Mouse (Mus musculus) lung, postnatal 0 days (tissue): ENCODE results near the gene Ythdf2.

Source experiments
- CTCF ChIP-seq: IDR thresholded peaks from 2 replicates; pipeline ENCODE4 v1.5.1; 2016; ENCODE audit warnings: antibody characterized with exemption, mild to moderate bottlenecking
- EP300 ChIP-seq: IDR thresholded peaks from 2 replicates; pipeline ENCODE4 v1.6.1; 2016; ENCODE audit warnings: antibody characterized with exemption, mild to moderate bottlenecking, control low read depth

DNA sequence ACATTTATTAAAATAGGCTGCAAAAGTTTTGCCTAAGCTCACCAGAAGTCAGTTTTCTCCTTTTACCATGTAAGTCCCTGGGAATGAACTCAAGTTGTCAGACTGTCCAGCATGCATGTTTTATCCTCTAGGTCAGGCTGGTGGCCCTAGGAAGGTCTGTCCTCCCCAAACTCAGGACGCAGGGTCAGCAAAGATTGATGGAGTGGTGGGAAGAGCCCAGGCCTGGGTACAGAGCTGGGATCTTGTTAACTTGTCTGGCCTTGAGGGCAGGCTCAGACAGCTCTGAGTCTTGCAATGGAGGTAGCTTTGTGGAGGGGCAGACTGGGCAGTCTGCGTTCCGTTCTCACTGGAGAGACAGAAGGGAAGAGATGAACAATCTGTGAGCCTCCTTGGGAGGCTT is 42.8 kb downstream of the Ythdf2 start:
- TF ChIP-seq CTCF: no peak
- no peak for TF ChIP-seq EP300
